8 mouse cellular contexts compared by ENCODE assay signal in the genomic region with DNA sequence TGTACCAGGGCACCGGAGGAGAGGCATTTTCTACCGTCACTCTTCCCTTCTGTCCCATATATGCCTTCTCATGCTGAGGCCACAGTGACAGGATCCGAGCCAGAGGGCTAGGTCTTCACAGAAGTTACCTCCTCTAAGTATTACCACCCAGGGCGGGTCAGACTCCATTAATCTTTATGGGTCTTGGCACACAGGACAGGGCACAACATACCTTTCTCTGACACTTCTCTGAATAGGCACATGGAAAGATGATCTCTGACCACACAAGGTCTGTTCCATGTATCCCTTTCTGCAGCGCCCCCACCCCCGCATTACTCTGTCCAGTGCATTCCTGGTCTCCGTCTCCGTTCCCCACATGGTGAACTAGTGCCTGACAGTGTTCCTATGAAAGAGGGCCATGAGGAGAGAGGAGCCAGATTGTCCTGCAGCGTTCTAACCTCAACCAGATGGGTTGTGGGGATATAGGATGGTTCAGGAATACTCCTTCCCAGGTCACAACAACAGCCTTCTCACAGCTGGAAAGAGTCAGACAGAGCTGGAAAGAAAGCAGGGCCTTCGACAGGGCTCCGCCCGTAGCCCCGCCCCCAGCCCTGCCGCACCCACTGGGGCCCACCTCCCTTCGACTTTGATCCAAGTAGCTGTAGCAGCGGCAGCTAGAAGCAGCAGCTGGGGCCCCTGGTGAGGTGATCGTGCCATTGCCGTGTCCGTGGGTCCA. TPM values are rescaled to one million over a fixed set of nuclear protein-coding genes. Genes with fewer than 3 reads are reported as not detected.
DNase-seq lines count a peak whose midpoint lies in the region; ATAC-seq and TF ChIP-seq lines count a peak whose summit lies in the region.

A gene (plus strand): TSS at position 622 of the 715 bp plus-strand sequence.

- peaks cover 20% of the 10 kb centered on the region for H3K36me3 ChIP-seq in hindbrain, embryonic 13.5 days
- no peaks in the 10 kb centered on the region for H3K36me3 ChIP-seq in myocyte (ENCODE audit: control insufficient read depth, insufficient read depth)

- WGBS in hindbrain, embryonic 13.5 days = 19% methylated on average over 19 of the region's 19 CpGs

- H3K79me2 ChIP-seq in myocyte (ENCODE audit: control insufficient read depth, insufficient read depth) = no peaks in the 10 kb centered on the region

- intact Hi-C loops in gastrocnemius, adult 2 months (cut with DNase I) = no loop called here

- TF ChIP-seq CTCF in gastrocnemius, adult 2 months (IDR thresholded peaks at IDR 0.05) = no peak

- H3K4me1 ChIP-seq in hindbrain, embryonic 13.5 days (replicated peaks) = peaks cover 28% of the 10 kb centered on the region

- H3K27ac ChIP-seq in gastrocnemius, adult 2 months = peak within 1 kb of the TSS; percentile 79
- H3K27ac ChIP-seq in hindbrain, embryonic 13.5 days = no peak within 1 kb of the TSS

- H3K27me3 ChIP-seq in hindbrain, embryonic 13.5 days = peaks cover 27% of the 10 kb centered on the region
- no peaks in the 10 kb centered on the region for H3K27me3 ChIP-seq in myocyte (ENCODE audit: control insufficient read depth, insufficient read depth, insufficient read length)

- H3K4me3 ChIP-seq in gastrocnemius, adult 2 months = peak within 1 kb of the TSS; percentile 74
- peak within 1 kb of the TSS; percentile 30 for H3K4me3 ChIP-seq in hindbrain, embryonic 13.5 days
- H3K4me3 ChIP-seq in myocyte = no peak within 1 kb of the TSS

- H3K9me3 ChIP-seq in hindbrain, embryonic 13.5 days = no peaks in the 10 kb centered on the region

- H3K4me2 ChIP-seq in hindbrain, embryonic 13.5 days = peak within 1 kb of the TSS; percentile 54
- peak within 1 kb of the TSS; percentile 42 for H3K4me2 ChIP-seq in myocyte (ENCODE audit: low read depth)

- peak; percentile 9 for DNase-seq in A20 (ENCODE audit: low read depth, low spot score)
- peak; percentile 89 to 94 for DNase-seq in adrenal gland, postnatal 36 days
- DNase-seq in gastrocnemius, adult 2 months = peak; percentile 89
- DNase-seq in liver = peak; percentile 87
- DNase-seq in thymus, postnatal 4 days = peak; percentile 93
- no peak for DNase-seq in layer of hippocampus, postnatal 36 days

- H3ac ChIP-seq in myocyte (ENCODE audit: control insufficient read depth, insufficient read length) = no peak within 1 kb of the TSS

- ATAC-seq in hindbrain, embryonic 13.5 days (ENCODE audit: low FRiP score) = peak; percentile 38

- peak within 1 kb of the TSS; percentile 63 for H3K9ac ChIP-seq in hindbrain, embryonic 13.5 days

- no peak for TF ChIP-seq POLR2A in myocyte (IDR thresholded peaks at IDR 0.05; ENCODE audit: insufficient read length, low read depth)

TF ChIP-seq in myocyte, 11 proteins besides CTCF, POLR2A, EP300 and RAD21:
- no peak for TF ChIP-seq POLR2AphosphoS2 (IDR thresholded peaks at IDR 0.05; ENCODE audit: insufficient read length, low read depth)
- no peak for TF ChIP-seq E2F4 (IDR thresholded peaks at IDR 0.05; ENCODE audit: insufficient read depth)
- TF ChIP-seq TCF12 (IDR thresholded peaks at IDR 0.05; ENCODE audit: insufficient read depth, poor library complexity, severe bottlenecking) = no peak
- no peak for TF ChIP-seq SRF (IDR thresholded peaks at IDR 0.05; ENCODE audit: control insufficient read depth, insufficient read length, low read depth)
- no peak for TF ChIP-seq REST (IDR thresholded peaks at IDR 0.05; ENCODE audit: insufficient read depth, insufficient read length)
- no peak for TF ChIP-seq CEBPB (IDR thresholded peaks at IDR 0.05; ENCODE audit: insufficient read depth, poor library complexity, severe bottlenecking)
- no peak for TF ChIP-seq MYOG (IDR thresholded peaks at IDR 0.05; ENCODE audit: control insufficient read depth in 1 of 3, insufficient read depth in 1 of 3, insufficient read length in 2 of 3, low read depth in 2 of 3)
- no peak for TF ChIP-seq TCF3 (IDR thresholded peaks at IDR 0.05; ENCODE audit: insufficient read length, low read depth)
TF ChIP-seq in myocyte: peak in this region for 0.

RNA-seq across cellular contexts. Expression of the gene that starts here (rescaled TPM):
- total RNA-seq in adrenal gland, postnatal 36 days (2021) = 10 to 100 TPM in 1 of 2 experiments, 1 to 10 TPM in 1; 5.2 to 11.9 TPM
- total RNA-seq in gastrocnemius, adult 2 months (2021) = under 1 TPM; 0.54 to 0.81 TPM
- polyA plus RNA-seq in hindbrain, embryonic 13.5 days (2015; fragmentation: Nextera tagmentation; extraction: Ambion mirVana) = 1.8 and 2.1 TPM in 2 replicates
- 0.04 TPM for polyA plus RNA-seq in myocyte (2012; fragmentation: generic; extraction: Trizol)
- total RNA-seq in layer of hippocampus, postnatal 36 days (2021) = 1 to 10 TPM; 1.6 to 1.7 TPM

Comparison
In these comparisons a context has a peak if more than half of its experiments do, and no peak if none do; other contexts are left out.
1. Peak in DNase-seq, H3K4me3 ChIP-seq and H3K27ac ChIP-seq in gastrocnemius, adult 2 months; RNA of the gene not detected or under 1 TPM.
2. DNase-seq: peak in A20 (single experiment), adrenal gland, postnatal 36 days (2 of 2), liver (single experiment) and thymus, postnatal 4 days (single experiment); none in layer of hippocampus, postnatal 36 days (0 of 2).